28 mouse cellular contexts compared by ENCODE assay signal in genomic region chr10:125331334-125331733, GRCm38 (mm10). TPM values are rescaled to one million over a fixed set of nuclear protein-coding genes. Genes with fewer than 3 reads are reported as not detected.
A peak's percentile ranks its signal among the peaks of the same experiment; 100 is the strongest.
DNase-seq lines count a peak whose midpoint lies in the region; ATAC-seq and TF ChIP-seq lines count a peak whose summit lies in the region.
"Had no signal": no experiment of that assay in that cellular context is flagged by ENCODE, and none has a peak within 500 bp of the region (broad histone marks: within the 10 kb centered on the region; RNA-seq: fewer than 3 reads in every experiment).

No protein-coding gene starts in this region.

- 43% methylated on average over 5 of the region's 5 CpGs for WGBS in kidney, postnatal 0 days
- WGBS in embryonic facial prominence, embryonic 14.5 days: 37% methylated on average over 5 of the region's 5 CpGs
- 50% methylated on average over 5 of the region's 5 CpGs for WGBS in stomach, embryonic 14.5 days
- WGBS in midbrain, embryonic 11.5 days: 67% methylated on average over 5 of the region's 5 CpGs

- no peak for TF ChIP-seq CTCF in kidney, postnatal 0 days (IDR thresholded peaks at IDR 0.05; ENCODE audit: low read depth)

- 0 out of 2 replicates have a peak, but pooled peaks cover 3% of the 10 kb centered on the region for H3K4me1 ChIP-seq in kidney, postnatal 0 days (replicated peaks; ENCODE audit: insufficient read depth, low read length)
- peaks cover 19% of the 10 kb centered on the region for H3K4me1 ChIP-seq in embryonic facial prominence, embryonic 14.5 days (ENCODE audit: control insufficient read depth, insufficient read depth, low read length)
- peaks cover 13% of the 10 kb centered on the region for H3K4me1 ChIP-seq in stomach, embryonic 14.5 days (ENCODE audit: control insufficient read depth, insufficient read depth, low read length)
- no peaks in the 10 kb centered on the region for H3K4me1 ChIP-seq in midbrain, embryonic 11.5 days (ENCODE audit: control insufficient read depth, insufficient read depth, low read length)
- H3K4me1 ChIP-seq: liver, embryonic 12.5 days had no signal

- no peak overlapping the region for H3K4me2 ChIP-seq in kidney, postnatal 0 days (ENCODE audit: low read length)
- no peak overlapping the region for H3K4me2 ChIP-seq in embryonic facial prominence, embryonic 14.5 days (ENCODE audit: low read depth, low read length)
- no peak overlapping the region for H3K4me2 ChIP-seq in stomach, embryonic 14.5 days (replicated peaks; ENCODE audit: low read depth, low read length)
- H3K4me2 ChIP-seq in midbrain, embryonic 11.5 days: no peak overlapping the region
- H3K4me2 ChIP-seq: forebrain, embryonic 13.5 days; hindbrain, embryonic 14.5 days; liver, embryonic 12.5 days had no signal

- no peaks in the 10 kb centered on the region for H3K9me3 ChIP-seq in kidney, postnatal 0 days (replicated peaks; ENCODE audit: low read length)
- H3K9me3 ChIP-seq in embryonic facial prominence, embryonic 14.5 days (ENCODE audit: control insufficient read depth, low read length): no peaks in the 10 kb centered on the region
- no peaks in the 10 kb centered on the region for H3K9me3 ChIP-seq in stomach, embryonic 14.5 days (ENCODE audit: control insufficient read depth, low read depth, low read length)
- H3K9me3 ChIP-seq in midbrain, embryonic 11.5 days (ENCODE audit: control insufficient read depth, low read length): no peaks in the 10 kb centered on the region
- H3K9me3 ChIP-seq: forebrain, embryonic 13.5 days; heart, embryonic 10.5 days; liver, embryonic 12.5 days; midbrain, embryonic 10.5 days had no signal

- H3K36me3 ChIP-seq in kidney, postnatal 0 days (ENCODE audit: insufficient read depth, low read length): no peaks in the 10 kb centered on the region
- no peaks in the 10 kb centered on the region for H3K36me3 ChIP-seq in embryonic facial prominence, embryonic 14.5 days (ENCODE audit: control insufficient read depth, insufficient read depth, low read length)
- no peaks in the 10 kb centered on the region for H3K36me3 ChIP-seq in stomach, embryonic 14.5 days (ENCODE audit: control insufficient read depth, insufficient read depth, low read length)
- H3K36me3 ChIP-seq in midbrain, embryonic 11.5 days (ENCODE audit: control insufficient read depth, insufficient read depth, low read length): no peaks in the 10 kb centered on the region
- H3K36me3 ChIP-seq: heart, embryonic 10.5 days; liver, embryonic 12.5 days; midbrain, embryonic 10.5 days had no signal

- H3K4me3 ChIP-seq in kidney, postnatal 0 days (replicated peaks; ENCODE audit: low read depth, low read length): no peak overlapping the region
- H3K4me3 ChIP-seq in embryonic facial prominence, embryonic 14.5 days (ENCODE audit: low read depth, low read length): no peak overlapping the region
- no peak overlapping the region for H3K4me3 ChIP-seq in stomach, embryonic 14.5 days (ENCODE audit: low read depth, low read length)
- no peak overlapping the region for H3K4me3 ChIP-seq in midbrain, embryonic 11.5 days (ENCODE audit: low read depth, low read length)
- H3K4me3 ChIP-seq: forebrain, embryonic 13.5 days; heart, embryonic 10.5 days; liver, embryonic 12.5 days; midbrain, embryonic 10.5 days had no signal

- no peak for ATAC-seq in kidney, postnatal 0 days (replicated peaks; ENCODE audit: low FRiP score, low read depth)
- ATAC-seq in embryonic facial prominence, embryonic 14.5 days (ENCODE audit: low read depth): peak; percentile 50; the same call in 1 of the 2 replicates
- ATAC-seq in stomach, embryonic 14.5 days (ENCODE audit: insufficient number of reproducible peaks, insufficient read depth, low FRiP score, low read depth): no peak
- ATAC-seq in midbrain, embryonic 11.5 days (ENCODE audit: low FRiP score): no peak
- ATAC-seq: CD4-positive, CD25-positive, alpha-beta regulatory T cell, adult 4 months; forebrain, embryonic 13.5 days; intestine, postnatal 0 days; liver, embryonic 12.5 days; liver, postnatal 0 days; lung, postnatal 0 days; midbrain, embryonic 16.5 days had no signal

- no peaks in the 10 kb centered on the region for H3K27me3 ChIP-seq in kidney, postnatal 0 days (ENCODE audit: insufficient read depth, low read length)
- H3K27me3 ChIP-seq in embryonic facial prominence, embryonic 14.5 days (replicated peaks; ENCODE audit: control insufficient read depth, insufficient read depth, low read length): no peaks in the 10 kb centered on the region
- H3K27me3 ChIP-seq in stomach, embryonic 14.5 days (ENCODE audit: control insufficient read depth, insufficient read depth, low read length): no peaks in the 10 kb centered on the region
- no peaks in the 10 kb centered on the region for H3K27me3 ChIP-seq in midbrain, embryonic 11.5 days (ENCODE audit: control insufficient read depth, insufficient read depth, low read length)
- H3K27me3 ChIP-seq: forebrain, embryonic 13.5 days; liver, embryonic 12.5 days had no signal

- peak; percentile 25 for DNase-seq in kidney, postnatal 0 days (ENCODE audit: low spot score)
- no peak for DNase-seq in kidney, postnatal 25 days
- peak; percentile 72 for DNase-seq in embryonic facial prominence, embryonic 14.5 days (ENCODE audit: low spot score)
- no peak for DNase-seq in midbrain, embryonic 11.5 days (ENCODE audit: low spot score, missing footprints)
- no peak for DNase-seq in thymus, postnatal 14 days
- DNase-seq in yolk sac, embryonic 10.5 days (ENCODE audit: low spot score): no peak
- DNase-seq: adrenal gland, postnatal 25 days; cerebellum, adult 2 months; cerebellum, postnatal 25 days; gastrocnemius, postnatal 25 days; heart, adult 11 months; heart, postnatal 4 days; kidney, postnatal 4 days; layer of hippocampus, postnatal 36 days; left cerebral cortex, postnatal 4 days; liver, postnatal 0 days; right cerebral cortex, postnatal 25 days; thymus, postnatal 25 days had no signal

- no peak overlapping the region for H3K9ac ChIP-seq in kidney, postnatal 0 days (ENCODE audit: low read depth, low read length)
- no peak overlapping the region for H3K9ac ChIP-seq in embryonic facial prominence, embryonic 14.5 days (ENCODE audit: low read depth, low read length)
- H3K9ac ChIP-seq in stomach, embryonic 14.5 days (replicated peaks; ENCODE audit: low read depth, low read length): no peak overlapping the region
- no peak overlapping the region for H3K9ac ChIP-seq in midbrain, embryonic 11.5 days (ENCODE audit: low read length)
- H3K9ac ChIP-seq: forebrain, embryonic 13.5 days; hindbrain, embryonic 14.5 days; liver, embryonic 12.5 days; liver, postnatal 0 days had no signal

- H3K27ac ChIP-seq in kidney, postnatal 0 days: no peak overlapping the region
- H3K27ac ChIP-seq in embryonic facial prominence, embryonic 14.5 days (replicated peaks; ENCODE audit: low read depth, low read length): peak overlapping the region; percentile 64
- H3K27ac ChIP-seq in stomach, embryonic 14.5 days (ENCODE audit: low read length): peak overlapping the region; percentile 76; the same call in 1 of the 2 replicates
- no peak overlapping the region for H3K27ac ChIP-seq in midbrain, embryonic 11.5 days (ENCODE audit: low read depth, low read length)
- H3K27ac ChIP-seq: forebrain, embryonic 13.5 days; heart, embryonic 10.5 days; hindbrain, embryonic 14.5 days; liver, embryonic 12.5 days; midbrain, embryonic 10.5 days had no signal

RNA-seq across cellular contexts. Expression of gene Slc16a7, which starts 57.9 kb away (rescaled TPM):
- polyA plus RNA-seq in kidney, postnatal 0 days (2015; fragmentation: Nextera tagmentation; extraction: Ambion mirVana): 26.2 and 27.8 TPM in 2 replicates
- 6.7 and 7.8 TPM in 2 replicates for polyA plus RNA-seq in embryonic facial prominence, embryonic 14.5 days (2014; fragmentation: Nextera tagmentation; extraction: Ambion mirVana)
- polyA plus RNA-seq in stomach, embryonic 14.5 days (2014; fragmentation: Nextera tagmentation; extraction: Ambion mirVana): 12.7 and 14.2 TPM in 2 replicates
- polyA plus RNA-seq in midbrain, embryonic 11.5 days (2014; fragmentation: Nextera tagmentation; extraction: Ambion mirVana): 2.2 and 2.6 TPM in 2 replicates

Comparison
In these comparisons a context has a peak if more than half of its experiments do, and no peak if none do; other contexts are left out.
1. DNase-seq: peak in kidney, postnatal 0 days (single experiment) and embryonic facial prominence, embryonic 14.5 days (single experiment); none in kidney, postnatal 25 days (0 of 2), midbrain, embryonic 11.5 days (single experiment), thymus, postnatal 14 days (single experiment) and yolk sac, embryonic 10.5 days (single experiment).
2. H3K27ac ChIP-seq: peak in embryonic facial prominence, embryonic 14.5 days (single experiment) and stomach, embryonic 14.5 days (single experiment); none in kidney, postnatal 0 days (single experiment) and midbrain, embryonic 11.5 days (single experiment).